Mouse (Mus musculus) gastrocnemius, postnatal 10 days (tissue): ENCODE measurements around the gene Gde1. TPM values are rescaled to one million over a fixed set of nuclear protein-coding genes. Genes with fewer than 3 reads are reported as not detected.
A peak's percentile ranks its signal among the peaks of the same experiment; 100 is the strongest.

Experiments used
- DNase-seq: peaks from one replicate; pipeline ENCODE4 v3.0.0; 2021; ENCODE audit warnings: mixed read lengths
- total RNA-seq, 2 experiments: library from RNA; stranded (reverse); gene quantifications; 2 replicates each; pipeline ENCODE4 v1.2.3; 2021

The Gde1 gene
- total RNA-seq, 2 experiments from 2014 or later = 31.5 to 32.5 TPM

GRCm38 (mm10) chr7:118706488-118706887 is 910 bp upstream of the Gde1 start:
- DNase-seq = no peak

GRCm38 (mm10) chr7:118706051-118706450 is 473 bp upstream of the Gde1 start:
- DNase-seq = no peak

- DNase-seq = no peak
Observed at GRCm38 (mm10) chr7:118704001-118704850, 1.4 kb downstream of the Gde1 start.

- DNase-seq = no peak
Observed at GRCm38 (mm10) chr7:118703144-118703561, 2.4 kb downstream of the Gde1 start.

- DNase-seq = no peak
Observed at GRCm38 (mm10) chr7:118698882-118699281, 6.7 kb downstream of the Gde1 start.

GRCm38 (mm10) chr7:118697168-118697567 is 8.4 kb downstream of the Gde1 start:
- DNase-seq = no peak

- DNase-seq = no peak
Observed at GRCm38 (mm10) chr7:118696146-118696545, 9.4 kb downstream of the Gde1 start.

- no peak for DNase-seq
Observed at GRCm38 (mm10) chr7:118691287-118691686, 14.3 kb downstream of the Gde1 start.

GRCm38 (mm10) chr7:118689088-118689487 is 16.5 kb downstream of the Gde1 start:
- DNase-seq = no peak

GRCm38 (mm10) chr7:118688199-118688598 is 17.4 kb downstream of the Gde1 start:
- DNase-seq = peak; percentile 88

GRCm38 (mm10) chr7:118676826-118677225 is 28.8 kb downstream of the Gde1 start:
- no peak for DNase-seq

GRCm38 (mm10) chr7:118670142-118670541 is 35.4 kb downstream of the Gde1 start:
- DNase-seq = no peak

GRCm38 (mm10) chr7:118667773-118668172 is 37.8 kb downstream of the Gde1 start:
- no peak for DNase-seq

GRCm38 (mm10) chr7:118656730-118657129 is 48.8 kb downstream of the Gde1 start:
- no peak for DNase-seq

GRCm38 (mm10) chr7:118652572-118653295 is 52.8 kb downstream of the Gde1 start:
- DNase-seq = no peak

GRCm38 (mm10) chr7:118650891-118651290 is 54.7 kb downstream of the Gde1 start:
- DNase-seq = no peak

- no peak for DNase-seq
Observed at GRCm38 (mm10) chr7:118650119-118650518, 55.5 kb downstream of the Gde1 start.

GRCm38 (mm10) chr7:118649328-118649727 is 56.2 kb downstream of the Gde1 start:
- peak; percentile 24 for DNase-seq

- DNase-seq = no peak
Observed at GRCm38 (mm10) chr7:118646237-118646636, 59.3 kb downstream of the Gde1 start.
